Mouse (Mus musculus) liver, embryonic 14.5 days (tissue): ENCODE results near the gene Sigmar1.
"Not testable (repeated sequence)": the region's sequence is repeated elsewhere in the genome, so short reads cannot be mapped to it uniquely, and the experiment has no call there.

Experiments
- CTCF ChIP-seq: IDR thresholded peaks from 2 replicates; pipeline ENCODE4 v1.5.1; 2016; ENCODE audit warnings: antibody characterized with exemption, low read depth, control low read depth
- EP300 ChIP-seq: IDR thresholded peaks from 2 replicates; pipeline ENCODE4 v1.6.1; 2016; ENCODE audit warnings: antibody characterized with exemption, low read depth

DNA sequence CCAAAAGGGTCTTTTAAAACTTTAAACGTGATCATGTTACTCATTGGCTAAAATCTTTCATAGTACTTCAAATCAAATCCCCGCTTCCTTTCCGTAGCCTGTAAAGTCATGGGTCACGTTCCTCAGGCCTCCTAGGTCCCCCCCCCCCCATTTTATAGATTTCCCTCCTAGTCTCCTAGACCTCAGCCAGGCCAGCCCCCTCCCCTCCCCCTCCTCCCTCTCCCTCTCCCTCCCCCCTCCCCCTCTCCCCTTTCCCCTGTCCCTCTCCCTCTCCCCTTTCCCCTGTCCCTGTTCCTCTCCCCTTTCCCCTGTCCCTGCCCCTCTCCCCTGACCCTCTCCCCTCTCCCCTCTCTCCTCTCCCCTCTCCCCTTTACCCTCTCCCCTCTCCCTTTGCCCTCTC, 26.8 kb upstream of the Sigmar1 start:
- not testable (repeated sequence) for TF ChIP-seq EP300, CTCF
